Mouse (Mus musculus): ENCODE measurements around the gene Gm29423.
"Not testable (repeated sequence)": the region's sequence is repeated elsewhere in the genome, so short reads cannot be mapped to it uniquely, and the experiment has no call there.

Gm29423 gene

GRCm38 (mm10) chrY:70303187-70303586, at the start of gene Gm29423, which contains the start of gene Gm29644:
Gene Gm29423, minus strand, starts transcription at chrY:70303287.
Gene Gm29644, minus strand, starts transcription at chrY:70303343.
- DNase-seq (ENCODE audit: low spot score in 2 of 2), result not testable (repeated sequence)

GRCm38 (mm10) chrY:70273542-70273941, 29.5 kb downstream of the Gm29423 start, which contains the start of gene Gm21118:
Gene Gm21118, minus strand, starts transcription at chrY:70273642.
- not testable (repeated sequence) for DNase-seq (ENCODE audit: low spot score in 2 of 2)
